Mouse (Mus musculus) liver, embryonic 11.5 days (tissue): ENCODE measurements around the gene Pigk. TPM values are rescaled to one million over a fixed set of nuclear protein-coding genes. Genes with fewer than 3 reads are reported as not detected.

Experiments
- ATAC-seq: fragments of 200-750 bp; cut with Nextera tagmentation; replicated peaks from 2 replicates; pipeline ENCODE4 v1.8.0; 2017; ENCODE audit warnings: moderate number of reproducible peaks, mild to moderate bottlenecking, moderate TSS enrichment, moderate library complexity; ENCODE audit not compliant: low FRiP score
- DNase-seq: peaks from one replicate; pipeline ENCODE4 v3.0.0-alpha.2; 2017; ENCODE audit warnings: low spot score
- H3K27ac ChIP-seq: fragments of 300-500 bp; sonication (generic); 2 replicates; pipeline ENCODE4 v1.5.1; 2014; ENCODE audit warnings: mild to moderate bottlenecking, low read depth, low read length, control low read depth
- H3K27me3 ChIP-seq: fragments of 300-500 bp; sonication (generic); replicated peaks from 2 replicates; pipeline ENCODE4 v1.6.1; 2014; ENCODE audit warnings: low read length, mixed read lengths; ENCODE audit not compliant: control insufficient read depth, insufficient read depth
- H3K36me3 ChIP-seq: fragments of 300-500 bp; sonication (generic); 2 replicates; pipeline ENCODE4 v1.6.1; 2014; ENCODE audit warnings: mild to moderate bottlenecking, low read length, moderate library complexity, mixed read lengths; ENCODE audit not compliant: control insufficient read depth, insufficient read depth
- H3K4me1 ChIP-seq: fragments of 300-500 bp; sonication (generic); replicated peaks from 2 replicates; pipeline ENCODE4 v1.6.1; 2014; ENCODE audit warnings: low read length, mixed read lengths; ENCODE audit not compliant: control insufficient read depth, insufficient read depth
- H3K4me2 ChIP-seq: fragments of 300-500 bp; sonication (generic); 2 replicates; pipeline ENCODE4 v1.6.1; 2014; ENCODE audit warnings: mild to moderate bottlenecking, control low read depth, moderate library complexity
- H3K4me3 ChIP-seq: fragments of 300-500 bp; sonication (generic); 2 replicates; pipeline ENCODE4 v1.5.1; 2014; ENCODE audit warnings: low read depth, low read length, control low read depth
- H3K9ac ChIP-seq: fragments of 300-500 bp; sonication (generic); 2 replicates; pipeline ENCODE4 v1.6.1; 2014; ENCODE audit warnings: low read depth, low read length, control low read depth
- H3K9me3 ChIP-seq: fragments of 300-500 bp; sonication (generic); 2 replicates; pipeline ENCODE4 v1.6.1; 2016; ENCODE audit warnings: low read length, inconsistent platforms, mixed read lengths; ENCODE audit not compliant: control insufficient read depth
- WGBS: fragments of 180-500 bp; shearing (Covaris S2); extraction: QIAGEN DNeasy Blood & Tissue Kit; methylation state at CpG from one replicate; pipeline ENCODE4 v1.1.7; 2014; 5-methylcytosine and 5-hydroxymethylcytosine counted together
- polyA plus RNA-seq: library from polyadenylated mRNA; unstranded; fragments of >200 nt; fragmentation: Nextera tagmentation; extraction: Ambion mirVana; gene quantifications from 2 replicates; pipeline ENCODE4 v1.2.1, GENCODE M21; 2014

Pigk gene
- polyA plus RNA-seq, 1 experiment from 2014 or later, result 44.2 TPM

DNA sequence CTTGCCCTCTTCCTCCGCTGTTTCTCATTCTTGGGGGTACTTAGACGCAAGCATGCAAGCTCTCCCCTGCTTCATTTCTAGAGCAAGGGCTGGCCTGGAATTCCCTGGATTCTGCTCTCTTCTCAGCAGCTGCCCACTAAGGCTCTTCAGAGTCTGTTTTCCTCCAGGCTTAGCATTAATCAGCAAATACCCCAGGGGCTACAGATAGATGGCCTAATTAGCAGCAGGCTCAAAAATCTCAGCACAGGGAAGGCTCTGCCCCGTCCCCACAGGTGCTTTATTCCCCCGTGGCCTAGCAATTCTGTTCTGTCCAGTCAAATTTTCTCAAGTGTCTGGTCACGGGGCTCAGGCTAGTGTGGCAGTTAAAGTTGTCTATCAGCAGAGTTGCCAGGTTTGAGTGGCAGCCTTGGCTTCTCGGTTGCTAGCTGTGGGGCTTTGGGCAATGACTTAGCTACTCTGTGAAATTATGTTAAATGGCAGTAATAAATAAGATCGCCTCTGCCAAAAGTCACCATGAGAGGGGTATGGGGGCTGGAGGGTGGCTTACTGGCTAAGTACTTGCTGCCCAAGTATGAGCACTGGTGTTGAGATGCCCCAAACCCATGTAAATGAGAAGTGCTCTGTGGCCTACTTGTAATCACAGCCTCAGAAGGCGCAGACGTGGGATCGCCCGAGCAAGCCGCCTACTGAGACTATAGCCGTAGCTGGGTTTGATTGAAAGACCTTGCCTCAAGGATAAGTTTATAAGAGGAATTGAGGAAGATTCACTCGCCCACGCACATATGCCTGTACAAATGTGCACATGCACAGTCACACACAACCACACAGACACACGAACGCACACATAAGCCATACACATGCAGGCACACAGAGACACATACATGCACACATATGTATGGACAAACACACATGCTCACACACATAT, 160.8 kb downstream of the Pigk start:
- H3K4me1 ChIP-seq, result no peaks in the 10 kb centered on the region
- WGBS, result 89% methylated on average over 17 of the region's 17 CpGs
- no peaks in the 10 kb centered on the region for H3K9me3 ChIP-seq

DNA sequence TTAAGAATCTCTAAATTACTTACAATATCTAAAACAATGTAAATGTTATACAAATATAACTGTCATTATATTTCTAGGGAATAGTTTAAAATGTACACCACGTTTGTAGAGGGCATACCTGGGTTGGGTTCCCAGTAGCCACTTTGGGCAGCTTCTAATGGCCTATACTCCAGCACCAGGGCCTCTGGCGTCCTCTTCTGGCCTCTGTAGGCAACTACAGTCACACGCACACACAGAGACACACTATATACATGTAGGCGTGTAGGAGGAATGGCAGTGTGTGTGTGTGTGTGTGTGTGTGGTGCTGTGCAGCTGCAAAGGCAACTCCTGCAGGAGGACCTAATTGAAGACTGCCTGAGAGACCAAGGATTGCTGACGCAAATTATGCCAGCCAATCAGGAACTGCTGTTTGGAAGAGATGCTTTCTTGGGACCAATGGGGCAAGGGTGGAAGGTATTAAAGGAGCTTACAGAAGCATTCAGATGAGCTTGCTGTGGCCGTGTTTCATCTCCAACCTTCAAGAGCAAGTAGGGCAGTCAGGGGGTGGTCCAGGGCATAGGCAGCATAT, 161.9 kb downstream of the Pigk start:
- H3K4me2 ChIP-seq, result no peak overlapping the region
- no peak overlapping the region for H3K4me3 ChIP-seq
- 76% methylated on average over 6 of the region's 6 CpGs for WGBS
- H3K36me3 ChIP-seq, result no peaks in the 10 kb centered on the region
- H3K9ac ChIP-seq, result no peak overlapping the region
- H3K4me1 ChIP-seq, result no peaks in the 10 kb centered on the region
- ATAC-seq (no peak), DNase-seq (no peak)
- no peaks in the 10 kb centered on the region for H3K9me3 ChIP-seq
- H3K27ac ChIP-seq, result no peak overlapping the region
- H3K27me3 ChIP-seq, result no peaks in the 10 kb centered on the region

More for the DNA sequence above, 160.8 kb downstream of the Pigk start:
- DNase-seq (no peak), ATAC-seq (no peak)
- Histone ChIP-seq H3K27me3 (no peaks in the 10 kb centered on the region), H3K4me2 (no peak overlapping the region), H3K9ac (no peak overlapping the region), H3K4me3 (no peak overlapping the region), H3K27ac (no peak overlapping the region), H3K36me3 (no peaks in the 10 kb centered on the region)

- no peaks in the 10 kb centered on the region for H3K27me3 ChIP-seq
- no peak overlapping the region for H3K9ac ChIP-seq
- H3K4me2 ChIP-seq, result no peak overlapping the region
- H3K4me3 ChIP-seq, result no peak overlapping the region
- H3K4me1 ChIP-seq, result no peaks in the 10 kb centered on the region
- ATAC-seq, result no peak
- no peak overlapping the region for H3K27ac ChIP-seq
- no peaks in the 10 kb centered on the region for H3K36me3 ChIP-seq
- H3K9me3 ChIP-seq, result no peaks in the 10 kb centered on the region
- WGBS, result 74% methylated on average over 15 of the region's 15 CpGs
- no peak for DNase-seq
These were observed 166.4 kb downstream of the Pigk start for GRCm38 (mm10) chr3:152880121-152880835.

- Histone ChIP-seq H3K36me3 (no peaks in the 10 kb centered on the region), H3K4me1 (no peaks in the 10 kb centered on the region), H3K9me3 (no peaks in the 10 kb centered on the region), H3K4me2 (no peak overlapping the region), H3K27me3 (no peaks in the 10 kb centered on the region), H3K4me3 (no peak overlapping the region), H3K27ac (no peak overlapping the region), H3K9ac (no peak overlapping the region)
- DNase-seq (no peak), ATAC-seq (no peak)
- WGBS, result 89% methylated on average over 4 of the region's 4 CpGs
These were observed 167.8 kb downstream of the Pigk start for GRCm38 (mm10) chr3:152881706-152882105.

GRCm38 (mm10) chr3:152883556-152883955, 169.7 kb downstream of the Pigk start:
- DNase-seq (no peak), ATAC-seq (no peak)
- no peak overlapping the region for H3K27ac ChIP-seq
- H3K36me3 ChIP-seq, result no peaks in the 10 kb centered on the region
- 78% methylated on average over 3 of the region's 3 CpGs for WGBS
- H3K4me2 ChIP-seq, result no peak overlapping the region
- H3K27me3 ChIP-seq, result no peaks in the 10 kb centered on the region
- H3K4me3 ChIP-seq, result no peak overlapping the region
- H3K4me1 ChIP-seq, result no peaks in the 10 kb centered on the region; the same call in 1 of the 2 replicates
- H3K9me3 ChIP-seq, result no peaks in the 10 kb centered on the region
- no peak overlapping the region for H3K9ac ChIP-seq

- ATAC-seq, result no peak
These were observed 172.8 kb downstream of the Pigk start for GRCm38 (mm10) chr3:152886749-152887148.

DNA sequence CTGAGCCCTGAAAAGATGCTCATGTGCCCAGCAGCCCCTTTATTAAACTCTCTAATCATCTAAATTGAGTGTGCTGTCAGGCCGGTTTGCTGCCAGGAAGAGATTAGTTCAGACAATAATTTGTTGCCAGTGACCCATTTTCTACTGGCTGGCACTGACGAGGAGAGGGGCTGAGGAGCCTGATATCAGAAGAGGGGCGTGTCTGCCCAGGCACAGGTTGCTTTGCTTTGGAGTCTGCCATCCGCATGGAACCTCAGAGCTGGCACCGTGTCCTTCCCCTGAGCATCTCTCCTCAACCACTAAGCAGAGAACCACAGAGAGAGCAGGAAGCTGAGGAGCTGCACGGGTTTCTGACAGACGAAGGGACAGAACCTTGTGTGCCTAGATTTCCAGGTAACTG, 174.2 kb downstream of the Pigk start:
- Histone ChIP-seq H3K4me3 (no peak overlapping the region), H3K4me1 (no peaks in the 10 kb centered on the region; the same call in 1 of the 2 replicates), H3K9me3 (no peaks in the 10 kb centered on the region), H3K27ac (no peak overlapping the region), H3K27me3 (no peaks in the 10 kb centered on the region), H3K9ac (no peak overlapping the region), H3K4me2 (no peak overlapping the region), H3K36me3 (no peaks in the 10 kb centered on the region)
- WGBS, result 62% methylated on average over 7 of the region's 7 CpGs
- ATAC-seq, result no peak
- DNase-seq, result no peak

More at GRCm38 (mm10) chr3:152886749-152887148, 172.8 kb downstream of the Pigk start:
- H3K36me3 ChIP-seq, result no peaks in the 10 kb centered on the region
- no peaks in the 10 kb centered on the region; the same call in 1 of the 2 replicates for H3K4me1 ChIP-seq
- no peak overlapping the region for H3K27ac ChIP-seq
- no peak overlapping the region for H3K4me3 ChIP-seq
- no peak for DNase-seq
- no peak overlapping the region for H3K9ac ChIP-seq
- no peaks in the 10 kb centered on the region for H3K27me3 ChIP-seq
- no peaks in the 10 kb centered on the region for H3K9me3 ChIP-seq
- no peak overlapping the region for H3K4me2 ChIP-seq

- Histone ChIP-seq H3K4me1 (no peaks in the 10 kb centered on the region), H3K9ac (no peak overlapping the region), H3K27ac (no peak overlapping the region), H3K27me3 (no peaks in the 10 kb centered on the region), H3K4me3 (no peak overlapping the region), H3K36me3 (no peaks in the 10 kb centered on the region), H3K9me3 (no peaks in the 10 kb centered on the region), H3K4me2 (no peak overlapping the region)
- DNase-seq (no peak), ATAC-seq (no peak)
- WGBS, result 29% methylated on average over 4 of the region's 4 CpGs
These were observed 181.0 kb downstream of the Pigk start for GRCm38 (mm10) chr3:152894935-152895334.
